Mouse (Mus musculus) spleen, postnatal 36 days (tissue): ENCODE results near the gene Tanc1.

Experiments used
- DNase-seq, 2 experiments: peaks; one replicate each; pipeline ENCODE4 v3.0.0; 2022; ENCODE audit warnings: low spot score in 2 of 2, mixed read lengths in 1 of 2

Gene Tanc1

DNA sequence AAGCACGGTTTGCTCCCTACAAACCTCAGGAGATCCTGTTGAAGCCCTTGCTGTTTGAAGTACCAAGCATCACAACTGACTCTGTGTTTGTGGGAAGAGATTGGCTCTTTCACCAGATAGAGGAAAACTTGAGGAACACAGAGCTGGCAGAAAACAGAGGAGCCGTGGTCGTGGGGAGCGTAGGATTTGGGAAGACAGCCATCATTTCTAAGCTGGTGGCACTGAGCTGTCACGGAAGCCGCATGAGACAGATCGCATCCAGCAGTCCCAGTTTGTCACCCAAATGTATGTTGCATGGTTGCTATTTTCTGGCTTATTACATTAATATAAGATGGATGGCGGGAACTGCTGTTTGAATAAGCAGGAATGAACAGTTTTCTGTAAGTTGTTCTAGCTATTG is 179.8 kb downstream of the Tanc1 start:
- no peak for DNase-seq

GRCm38 (mm10) chr2:59793337-59793736 is 181.5 kb downstream of the Tanc1 start:
- no peak for DNase-seq

DNA sequence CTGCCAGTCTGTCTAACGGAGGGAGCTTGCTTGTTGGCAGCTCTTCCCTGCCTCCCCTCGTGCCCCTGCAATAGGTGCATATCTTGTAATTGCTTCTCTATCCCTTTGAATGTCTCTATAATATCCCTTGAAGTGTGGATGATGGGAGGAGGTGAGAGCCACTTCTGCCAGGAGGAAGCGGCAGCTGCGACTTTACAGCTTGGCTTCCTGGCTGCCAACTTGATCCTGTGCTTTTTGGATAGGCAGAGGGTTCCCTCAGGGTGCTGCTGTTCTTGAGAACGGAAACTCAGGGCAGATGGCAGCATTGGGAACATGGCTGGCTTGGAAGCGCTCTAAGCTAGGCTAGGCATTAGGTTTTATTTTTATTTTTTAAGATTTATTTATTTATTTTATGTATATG is 183.0 kb downstream of the Tanc1 start:
- DNase-seq, result no peak

- no peak for DNase-seq
Measured at GRCm38 (mm10) chr2:59798934-59799532, 187.2 kb downstream of the Tanc1 start.

DNA sequence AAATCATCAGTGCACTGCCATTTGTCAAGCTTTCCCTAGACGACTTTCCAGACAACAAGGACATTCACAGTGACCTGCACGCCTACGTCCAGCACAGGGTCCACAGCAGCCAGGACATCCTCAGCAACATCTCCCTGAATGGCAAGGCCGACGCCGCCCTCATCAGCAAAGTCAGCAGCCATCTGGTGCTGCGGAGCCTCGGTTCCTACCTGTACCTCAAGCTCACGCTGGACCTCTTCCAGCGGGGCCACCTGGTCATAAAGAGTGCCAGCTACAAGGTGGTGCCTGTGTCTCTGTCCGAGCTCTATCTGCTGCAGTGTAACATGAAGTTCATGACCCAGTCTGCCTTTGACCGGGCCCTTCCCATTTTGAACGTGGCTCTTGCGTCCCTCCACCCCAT is 187.7 kb downstream of the Tanc1 start:
- no peak for DNase-seq

GRCm38 (mm10) chr2:59800481-59801266 is 188.8 kb downstream of the Tanc1 start:
- DNase-seq, result no peak

GRCm38 (mm10) chr2:59802722-59803387 is 191.0 kb downstream of the Tanc1 start:
- no peak for DNase-seq

DNA sequence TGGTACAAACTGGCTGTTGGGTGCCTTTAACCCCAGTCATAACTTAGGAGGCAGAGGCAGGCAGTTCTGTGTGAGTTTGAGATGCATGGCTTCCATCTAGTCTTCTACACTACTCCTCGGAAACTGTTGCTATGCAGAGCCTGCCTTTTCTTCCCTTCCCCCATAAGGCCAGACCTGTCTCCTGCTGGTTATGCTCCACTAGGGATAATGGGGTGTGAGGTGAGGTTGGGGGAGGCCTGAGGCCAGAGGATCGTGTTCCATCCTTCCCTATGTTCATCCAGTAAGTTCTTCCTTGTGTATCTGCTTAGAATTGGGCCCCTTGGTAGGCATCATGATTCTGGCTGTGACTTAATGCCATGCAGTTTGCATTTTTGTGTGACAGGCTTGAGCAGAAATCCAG is 193.8 kb downstream of the Tanc1 start:
- no peak for DNase-seq

DNA sequence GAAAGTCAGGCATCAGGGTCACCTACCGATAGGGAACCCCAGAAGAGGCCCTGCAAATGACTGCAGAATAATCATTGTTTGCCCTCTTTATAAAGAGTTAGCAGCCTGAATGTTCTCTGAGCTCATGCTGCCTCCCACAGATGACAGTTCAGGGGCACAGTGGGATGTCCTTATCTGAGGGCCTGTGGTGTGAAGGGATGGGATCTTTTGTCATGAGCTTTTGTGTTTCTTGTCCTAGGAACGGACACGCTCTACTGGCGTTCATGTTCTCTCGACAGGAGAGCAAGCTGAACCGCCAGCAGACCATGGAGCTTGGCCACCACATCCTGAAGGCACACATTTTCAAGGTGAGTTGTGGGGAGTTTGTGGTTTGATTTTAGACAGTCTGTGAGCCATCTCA is 194.2 kb downstream of the Tanc1 start:
- no peak for DNase-seq

GRCm38 (mm10) chr2:59808608-59809007 is 196.8 kb downstream of the Tanc1 start:
- DNase-seq, result no peak

- DNase-seq, result no peak
Measured at GRCm38 (mm10) chr2:59810039-59810438, 198.2 kb downstream of the Tanc1 start.

GRCm38 (mm10) chr2:59811247-59811646 is 199.4 kb downstream of the Tanc1 start:
- no peak for DNase-seq

DNA sequence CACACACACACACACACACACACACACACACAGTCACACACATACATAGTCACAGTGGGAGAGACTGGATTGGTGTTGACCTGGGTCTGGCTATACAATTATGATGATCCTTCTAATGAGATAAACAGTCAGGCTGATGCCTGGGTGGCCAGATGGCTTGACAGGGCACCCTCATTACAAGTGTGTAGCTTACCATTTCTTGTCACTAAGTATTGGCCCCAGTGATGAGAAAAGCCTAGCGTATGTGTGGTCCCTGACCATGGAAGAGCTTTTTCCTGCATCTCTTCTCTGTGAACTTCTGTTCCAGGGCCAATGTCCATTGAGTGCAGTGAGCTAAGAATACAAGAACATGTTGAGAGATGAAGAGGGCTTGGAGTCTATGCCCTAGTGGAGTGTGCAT is 200.8 kb downstream of the Tanc1 start:
- DNase-seq, result no peak

- DNase-seq, result no peak
Measured at GRCm38 (mm10) chr2:59813457-59813856, 201.6 kb downstream of the Tanc1 start.

DNA sequence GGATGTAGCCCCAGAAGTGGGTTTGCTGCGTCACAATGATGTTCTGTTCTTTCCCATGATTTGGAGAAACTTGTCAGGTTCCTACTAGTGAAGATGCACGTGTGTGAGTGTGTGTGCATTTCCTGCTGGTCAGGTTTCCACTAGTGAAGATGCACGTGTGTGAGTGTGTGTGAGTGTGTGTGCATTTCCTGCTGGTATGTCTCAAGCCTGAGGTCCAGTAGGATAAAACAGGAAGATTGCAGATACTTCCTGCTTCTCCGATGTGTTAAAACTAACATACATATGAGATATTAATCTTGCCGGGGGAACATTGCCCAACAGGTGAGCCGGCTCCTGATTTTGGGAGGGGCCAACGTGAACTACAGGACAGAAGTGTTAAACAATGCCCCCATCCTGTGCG is 203.2 kb downstream of the Tanc1 start:
- no peak for DNase-seq

- no peak for DNase-seq
Measured at GRCm38 (mm10) chr2:59818663-59819062, 206.8 kb downstream of the Tanc1 start.

- no peak for DNase-seq
Measured at GRCm38 (mm10) chr2:59819415-59819814, 207.6 kb downstream of the Tanc1 start.

DNA sequence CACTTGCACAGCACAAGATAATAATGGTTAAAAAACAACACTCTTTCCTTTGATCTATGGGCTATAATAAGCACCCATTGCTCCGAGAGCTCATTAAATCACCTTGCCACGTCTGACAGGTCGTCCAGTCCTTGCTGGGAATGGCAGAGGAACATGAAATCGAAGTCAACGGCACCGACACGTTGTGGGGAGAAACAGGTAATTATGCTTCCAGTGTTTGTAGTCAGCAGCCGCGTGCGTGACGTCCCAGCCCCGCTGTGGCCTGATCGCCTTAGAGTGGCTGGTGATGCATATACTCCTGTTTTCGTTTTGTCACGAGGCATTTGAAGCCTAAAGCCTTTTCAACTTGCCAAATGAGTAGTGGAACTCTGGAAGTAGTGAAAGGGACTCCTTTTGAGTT is 208.2 kb downstream of the Tanc1 start:
- DNase-seq, result no peak

GRCm38 (mm10) chr2:59821044-59821443 is 209.2 kb downstream of the Tanc1 start:
- no peak for DNase-seq

GRCm38 (mm10) chr2:59824289-59824688 is 212.4 kb downstream of the Tanc1 start:
- no peak for DNase-seq

- no peak for DNase-seq
Measured at GRCm38 (mm10) chr2:59825380-59825779, 213.5 kb downstream of the Tanc1 start.

DNA sequence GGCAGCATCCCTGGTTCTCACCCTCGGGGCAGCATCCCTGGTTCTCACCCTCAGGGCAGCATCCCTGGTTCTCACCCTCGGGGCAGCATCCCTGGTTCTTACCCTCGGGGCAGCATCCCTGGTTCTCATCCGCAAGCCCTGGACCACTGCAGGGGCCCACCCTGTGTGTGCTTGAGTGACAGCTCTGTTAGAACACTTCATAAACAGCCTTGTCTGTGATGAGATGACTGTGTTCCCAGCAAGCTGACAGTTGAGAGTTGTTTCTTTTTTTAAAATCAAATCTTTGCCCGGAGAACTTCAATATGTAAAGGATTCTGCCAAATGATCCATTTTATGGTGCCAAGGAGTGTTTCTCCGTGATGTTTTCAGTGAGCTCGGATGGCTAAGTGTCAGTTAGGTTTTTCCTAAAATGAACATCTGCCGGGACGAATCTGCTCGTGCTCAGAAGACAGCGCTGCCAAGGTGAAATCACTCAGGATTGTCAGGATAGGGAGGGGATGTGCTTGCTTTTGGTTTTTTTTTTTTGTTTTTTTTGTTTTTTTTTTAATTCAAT is 216.3 kb downstream of the Tanc1 start:
- no peak for DNase-seq
